Mouse (Mus musculus): ENCODE measurements around the gene Mybpc3. TPM values are rescaled to one million over a fixed set of nuclear protein-coding genes. Genes with fewer than 3 reads are reported as not detected.
A peak's percentile ranks its signal among the peaks of the same experiment; 100 is the strongest.

The Mybpc3 gene
- total RNA-seq, 2 experiments from 2014 or later, result 1,781 to 1,857 TPM

DNA sequence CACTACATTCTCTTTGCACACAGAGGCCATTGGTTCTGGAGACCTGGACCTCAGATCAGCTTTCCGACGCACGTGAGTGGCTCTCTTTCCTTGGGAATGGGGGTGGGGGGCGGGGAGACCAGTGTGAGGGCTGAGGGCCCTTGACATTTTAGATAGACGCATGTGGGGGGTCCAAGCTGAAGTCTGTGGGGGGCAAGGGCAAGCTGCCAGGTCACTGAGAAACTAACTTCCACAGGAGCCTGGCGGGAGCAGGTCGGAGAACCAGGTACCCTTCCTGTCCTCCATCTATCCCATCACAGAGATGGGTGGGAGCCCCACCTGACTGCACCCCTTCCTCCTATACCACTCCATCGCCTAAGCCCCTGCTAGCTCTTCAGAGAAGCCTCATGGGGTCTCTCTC lies 3.6 kb downstream of the Mybpc3 start:
- no peak for DNase-seq

DNA sequence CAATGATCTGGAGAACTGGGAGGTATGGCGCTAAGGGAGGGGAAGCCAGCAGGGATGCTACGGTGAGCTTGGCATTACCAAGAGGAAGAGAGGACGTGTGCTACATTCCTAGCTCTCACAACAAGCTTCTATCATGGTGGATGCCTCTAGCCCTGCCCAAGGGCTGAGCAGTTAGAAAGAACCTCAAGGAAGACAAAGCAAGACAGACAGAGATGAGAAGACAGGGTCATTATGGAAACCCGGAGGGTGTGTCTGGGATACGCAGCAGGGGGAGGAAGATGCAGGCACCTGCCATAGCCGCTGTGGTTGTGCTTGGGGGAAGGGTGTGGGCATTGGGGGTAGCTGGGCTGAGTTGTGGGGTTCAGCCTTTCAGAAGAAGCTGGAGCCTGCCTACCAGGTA lies 5.6 kb downstream of the Mybpc3 start:
- no peak for DNase-seq

DNA sequence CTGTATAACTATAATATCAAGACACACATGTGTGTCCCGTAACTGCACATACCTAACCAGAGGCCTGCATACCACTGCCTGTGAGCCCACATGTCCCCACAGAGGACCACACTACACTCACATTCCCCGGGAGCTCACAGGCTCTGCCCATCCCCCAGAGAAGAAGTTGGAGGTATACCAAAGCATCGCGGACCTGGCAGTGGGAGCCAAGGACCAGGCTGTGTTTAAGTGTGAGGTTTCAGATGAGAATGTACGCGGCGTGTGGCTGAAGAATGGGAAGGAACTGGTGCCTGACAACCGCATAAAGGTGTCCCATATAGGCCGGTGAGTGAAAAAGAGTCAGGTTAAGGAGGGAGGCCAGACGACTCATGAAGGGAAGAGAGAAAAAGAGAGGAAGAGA lies 7.2 kb downstream of the Mybpc3 start:
- no peak for DNase-seq

DNA sequence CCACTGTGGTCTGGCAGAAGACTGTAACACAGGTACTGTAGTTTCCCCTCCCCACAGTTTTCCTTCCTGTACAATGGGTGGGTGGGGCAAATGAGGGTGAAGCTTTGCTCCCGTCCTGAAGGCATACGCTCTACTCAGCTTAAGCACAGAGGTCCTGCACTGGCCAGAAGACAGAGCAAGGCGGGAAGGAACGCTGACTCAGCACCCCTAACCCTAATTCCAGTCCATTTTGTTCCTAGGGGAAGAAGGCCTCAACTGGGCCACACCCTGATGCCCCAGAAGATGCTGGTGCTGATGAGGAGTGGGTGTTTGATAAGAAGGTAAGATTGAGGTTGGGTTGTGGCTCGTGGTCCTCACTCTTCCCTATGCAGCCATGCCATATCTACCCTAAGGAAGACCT lies 10.8 kb downstream of the Mybpc3 start:
- DNase-seq, result no peak

GRCm38 (mm10) chr2:91130126-91130525 lies 12.2 kb downstream of the Mybpc3 start:
- peak; percentile 64 for DNase-seq

GRCm38 (mm10) chr2:91131251-91131650 lies 13.3 kb downstream of the Mybpc3 start:
- no peak for DNase-seq

GRCm38 (mm10) chr2:91132035-91132434 lies 14.1 kb downstream of the Mybpc3 start:
- DNase-seq, result no peak

- DNase-seq, result no peak
Measured at GRCm38 (mm10) chr2:91136513-91137412, 18.8 kb downstream of the Mybpc3 start.

- no peak for DNase-seq
Measured at GRCm38 (mm10) chr2:91137481-91137880, 19.5 kb downstream of the Mybpc3 start.

- no peak for DNase-seq
Measured at GRCm38 (mm10) chr2:91139311-91139710, 21.4 kb downstream of the Mybpc3 start.

DNA sequence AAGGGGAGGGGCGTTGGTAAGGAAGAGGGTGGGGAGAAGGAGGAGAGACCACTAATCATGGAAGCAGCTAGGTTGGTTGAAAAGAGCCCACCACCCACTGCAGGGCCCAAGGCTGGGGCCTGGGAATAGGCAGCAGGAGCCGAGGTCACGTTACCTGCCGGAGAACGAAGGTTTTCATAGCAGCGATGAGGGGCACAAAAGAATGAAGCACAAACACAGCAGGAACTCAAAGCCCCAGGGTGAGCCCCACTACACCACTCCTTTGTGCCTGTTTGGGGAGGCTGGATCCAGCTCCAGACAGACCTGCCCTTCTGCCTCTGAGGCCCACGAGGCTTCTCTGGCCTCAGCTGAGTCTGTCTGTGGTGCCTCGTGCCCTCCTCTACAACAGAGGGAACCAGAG lies 21.8 kb downstream of the Mybpc3 start:
- DNase-seq, result no peak

DNA sequence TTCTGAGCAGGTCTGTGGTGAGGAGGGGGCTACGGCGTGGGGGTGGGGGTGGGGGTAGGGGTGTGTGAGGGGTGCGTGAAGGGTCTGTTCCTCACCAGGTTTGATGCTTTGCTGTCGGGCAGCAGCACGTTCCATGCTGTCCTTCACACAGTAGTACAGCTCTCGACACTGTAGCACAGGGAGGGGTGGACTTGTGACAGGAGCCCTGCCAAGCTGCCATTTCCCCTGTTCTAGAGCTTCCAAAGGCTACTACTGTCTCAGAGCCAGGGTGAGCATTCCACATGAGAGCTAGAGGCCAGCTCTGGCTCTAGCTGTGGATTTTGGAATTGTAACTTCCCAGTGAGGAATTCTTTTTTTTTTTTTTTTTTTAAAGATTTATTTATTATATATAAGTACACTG lies 25.0 kb downstream of the Mybpc3 start:
- DNase-seq, result no peak

DNA sequence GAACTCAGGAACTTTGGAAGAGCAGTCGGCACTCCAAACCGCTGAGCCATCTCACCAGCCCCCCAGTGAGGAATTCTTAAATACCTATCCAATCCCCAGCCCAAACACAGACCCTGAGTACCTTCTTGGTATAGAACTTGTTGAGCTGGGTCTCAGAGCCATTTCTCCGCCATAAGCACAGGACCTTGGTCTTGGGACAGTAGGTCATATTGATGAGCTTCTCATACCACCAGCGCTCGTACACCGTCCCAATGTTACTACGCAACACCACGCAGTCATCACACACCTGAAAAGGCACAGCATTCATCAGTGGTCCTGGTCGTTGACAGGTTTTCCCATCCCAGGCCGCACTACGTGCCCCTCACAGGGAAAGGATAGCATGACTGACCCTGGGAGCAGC lies 25.5 kb downstream of the Mybpc3 start:
- DNase-seq, result no peak

GRCm38 (mm10) chr2:91148101-91148500 lies 30.2 kb downstream of the Mybpc3 start:
- DNase-seq, result no peak

DNA sequence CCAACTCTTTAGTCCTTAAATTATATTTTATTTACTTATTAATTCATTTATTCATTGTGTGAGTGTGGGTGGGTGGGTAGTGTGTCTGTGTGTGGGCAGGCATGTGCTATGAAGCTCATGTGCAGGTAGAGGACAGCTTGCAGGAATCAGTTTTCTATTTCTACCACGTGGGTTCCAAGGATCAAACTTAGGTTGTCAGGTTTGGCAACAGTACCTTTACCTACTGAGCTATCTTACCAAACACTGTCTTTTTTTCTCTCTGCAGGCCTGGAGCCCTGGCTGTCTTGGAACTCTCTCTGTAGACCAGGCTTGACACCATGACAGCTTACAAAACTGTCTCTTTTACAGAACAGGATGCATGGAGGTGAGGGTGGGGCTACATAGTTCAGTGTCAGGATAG lies 33.4 kb downstream of the Mybpc3 start:
- DNase-seq, result no peak

GRCm38 (mm10) chr2:91152885-91153377 lies 35.0 kb downstream of the Mybpc3 start:
- no peak for DNase-seq

DNA sequence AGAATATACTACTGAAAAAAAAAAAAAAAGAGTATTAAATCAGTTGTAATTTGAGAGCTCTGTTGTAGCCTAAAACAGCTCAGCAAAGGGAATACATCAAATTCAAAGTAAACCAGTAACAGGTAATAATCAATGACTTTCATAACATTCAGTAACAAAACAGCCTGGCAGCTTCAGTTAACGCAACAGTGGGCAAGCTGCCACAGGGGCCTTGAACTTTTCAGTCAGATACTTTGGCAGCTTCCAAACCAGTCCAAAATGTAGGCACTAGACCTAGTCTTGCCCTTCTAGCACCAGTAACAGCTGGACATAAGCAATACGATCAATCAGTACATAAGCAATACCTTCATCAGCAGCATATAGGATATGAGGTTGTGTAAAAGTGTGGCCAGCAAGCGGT lies 36.1 kb downstream of the Mybpc3 start:
- DNase-seq, result no peak

DNA sequence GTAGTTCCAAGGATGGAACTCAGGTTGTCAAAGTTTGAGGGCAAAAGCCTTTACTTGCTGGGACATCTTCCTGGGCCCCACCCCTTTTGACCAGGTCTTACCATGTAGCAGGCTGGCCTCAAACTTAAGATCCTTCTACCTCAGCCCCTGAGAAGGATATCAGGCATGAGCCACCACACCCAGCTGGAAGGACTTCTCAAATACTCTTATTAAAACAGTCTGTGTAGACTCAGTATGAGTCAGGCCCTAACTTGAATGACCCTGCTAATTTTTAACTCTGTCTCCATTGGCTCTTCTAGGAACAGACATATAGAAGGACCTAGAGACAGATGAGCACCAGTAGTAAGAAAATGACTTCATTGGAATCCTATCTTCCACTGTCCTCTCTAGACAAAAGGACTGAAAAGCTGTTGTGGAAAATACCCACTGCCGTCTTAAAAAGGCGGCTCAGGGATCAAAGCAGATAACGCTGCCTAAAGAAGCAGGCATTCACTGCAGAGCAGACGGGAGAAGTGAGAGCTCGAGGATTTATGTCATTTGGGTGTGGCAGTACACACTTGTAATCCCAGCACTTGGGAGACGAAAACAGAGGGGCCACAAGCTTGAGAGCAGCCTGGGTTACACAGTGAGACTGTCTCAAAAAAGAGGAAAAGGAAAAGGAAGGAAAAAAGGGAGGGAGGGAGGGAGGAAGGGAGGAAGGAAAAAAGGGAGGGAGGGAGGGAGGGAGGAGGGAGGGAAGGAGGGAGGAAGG lies 39.2 kb downstream of the Mybpc3 start:
- DNase-seq, result no peak

DNA sequence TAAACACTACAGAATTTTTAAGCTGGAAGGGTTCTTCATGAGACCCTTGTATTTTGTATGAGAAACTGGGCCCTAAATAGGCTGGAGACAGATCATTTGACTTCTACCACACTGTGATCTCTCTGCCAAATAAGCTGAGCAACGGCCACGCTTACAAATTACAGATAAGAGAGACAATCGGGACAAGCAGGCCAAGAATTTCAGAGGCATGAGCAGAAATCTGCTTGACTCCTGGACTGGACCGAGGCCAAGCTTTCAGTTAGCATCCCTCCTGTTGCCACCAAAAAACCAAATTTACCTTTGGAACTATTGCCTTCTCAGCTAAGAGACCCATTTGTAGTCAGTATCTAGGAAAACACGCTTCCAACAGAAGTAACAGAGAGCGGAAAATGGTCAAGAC lies 42.6 kb downstream of the Mybpc3 start:
- no peak for DNase-seq

GRCm38 (mm10) chr2:91162952-91163351 lies 45.0 kb downstream of the Mybpc3 start:
- DNase-seq, result no peak

GRCm38 (mm10) chr2:91163532-91163931 lies 45.6 kb downstream of the Mybpc3 start:
- DNase-seq, result no peak

DNA sequence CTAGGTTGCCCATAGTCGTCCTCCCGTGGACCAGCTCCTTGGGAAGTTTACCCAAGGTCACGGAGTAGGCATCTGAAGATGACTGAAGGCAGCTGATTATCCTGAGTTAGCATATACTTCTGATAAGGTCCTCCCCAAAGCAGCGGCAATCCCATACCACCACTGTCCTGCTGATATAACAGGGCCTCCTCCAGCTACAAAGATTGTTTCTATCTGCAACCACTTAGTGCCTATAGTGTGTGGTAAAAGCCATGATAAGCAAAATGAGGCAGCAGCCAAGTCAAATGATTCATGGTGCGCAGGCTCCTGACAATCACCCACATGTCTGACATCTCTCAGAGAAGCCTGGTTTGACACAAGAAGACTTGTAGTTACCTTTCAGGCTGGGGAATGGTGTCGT lies 47.0 kb downstream of the Mybpc3 start:
- DNase-seq, result no peak

GRCm38 (mm10) chr2:91167629-91168028 lies 49.7 kb downstream of the Mybpc3 start:
- no peak for DNase-seq
